Mouse (Mus musculus) forebrain, embryonic 15.5 days (tissue): ENCODE data around the gene Cap2. TPM values are rescaled to one million over a fixed set of nuclear protein-coding genes. Genes with fewer than 3 reads are reported as not detected.

Source experiments
- ATAC-seq: fragments of 200-750 bp; cut with Nextera tagmentation; replicated peaks from 2 replicates; pipeline ENCODE4 v1.8.0; 2017; ENCODE audit warnings: mild to moderate bottlenecking, moderate TSS enrichment, moderate library complexity
- H3K27ac ChIP-seq: fragments of 300-500 bp; sonication (generic); replicated peaks from 2 replicates; pipeline ENCODE4 v1.5.1; 2015; ENCODE audit warnings: mild to moderate bottlenecking, inconsistent platforms
- H3K27me3 ChIP-seq: fragments of 300-500 bp; sonication (generic); 2 replicates; pipeline ENCODE4 v1.6.1; 2015; ENCODE audit warnings: inconsistent platforms
- H3K36me3 ChIP-seq: fragments of 300-500 bp; sonication (generic); 2 replicates; pipeline ENCODE4 v1.6.1; 2015; ENCODE audit warnings: mild to moderate bottlenecking, inconsistent platforms
- H3K4me1 ChIP-seq: fragments of 300-500 bp; sonication (generic); 2 replicates; pipeline ENCODE4 v1.6.1; 2015; ENCODE audit warnings: inconsistent platforms
- H3K4me2 ChIP-seq: fragments of 300-500 bp; sonication (generic); replicated peaks from 2 replicates; pipeline ENCODE4 v1.6.1; 2015; ENCODE audit warnings: mild to moderate bottlenecking, inconsistent platforms
- H3K4me3 ChIP-seq: fragments of 300-500 bp; sonication (generic); 2 replicates; pipeline ENCODE4 v1.5.1; 2015; ENCODE audit warnings: mild to moderate bottlenecking, inconsistent platforms
- H3K9ac ChIP-seq: fragments of 300-500 bp; sonication (generic); replicated peaks from 2 replicates; pipeline ENCODE4 v1.6.1; 2015; ENCODE audit warnings: mild to moderate bottlenecking, inconsistent platforms
- H3K9me3 ChIP-seq: fragments of 300-500 bp; sonication (generic); 2 replicates; pipeline ENCODE4 v1.6.1; 2016; ENCODE audit warnings: inconsistent platforms
- WGBS: fragments of 180-500 bp; shearing (Covaris S2); methylation state at CpG from one replicate; pipeline ENCODE4 v1.1.7; 2015; ENCODE audit warnings: mixed read lengths; 5-methylcytosine and 5-hydroxymethylcytosine counted together
- polyA plus RNA-seq: library from polyadenylated mRNA; unstranded; fragments of >200 nt; fragmentation: Nextera tagmentation; extraction: Ambion mirVana; gene quantifications from 2 replicates; pipeline ENCODE4 v1.2.1, GENCODE M21; 2015

Gene Cap2
- polyA plus RNA-seq, 1 experiment from 2014 or later = 16.8 TPM

DNA sequence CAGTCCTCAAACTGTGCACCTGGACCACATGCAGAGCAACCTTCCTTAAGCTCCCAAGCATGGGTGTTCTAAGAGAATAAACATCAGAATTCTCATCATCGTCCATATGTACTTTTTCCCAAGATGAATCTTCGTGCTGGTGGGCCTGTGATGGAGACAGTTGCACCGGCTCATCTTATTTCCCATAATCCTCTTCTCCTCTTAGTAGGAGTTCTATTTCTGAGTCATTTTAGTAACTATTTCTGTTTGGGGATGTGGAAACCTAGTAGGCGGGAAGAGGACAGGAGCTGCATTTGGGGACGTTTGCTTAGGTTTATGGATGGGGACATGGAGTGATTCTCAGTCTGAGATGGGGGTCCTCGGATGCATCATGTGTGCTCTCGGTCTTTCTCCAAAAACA lies 8.8 kb downstream of the Cap2 start:
- H3K4me3 ChIP-seq = no peak overlapping the region
- H3K9ac ChIP-seq = no peak overlapping the region
- no peak for ATAC-seq
- H3K27ac ChIP-seq = no peak overlapping the region
- H3K9me3 ChIP-seq = no peaks in the 10 kb centered on the region
- H3K27me3 ChIP-seq = no peaks in the 10 kb centered on the region
- 97% methylated on average over 7 of the region's 7 CpGs for WGBS
- H3K4me2 ChIP-seq = no peak overlapping the region
- H3K36me3 ChIP-seq = no peaks in the 10 kb centered on the region
- H3K4me1 ChIP-seq = peaks cover 4% of the 10 kb centered on the region

DNA sequence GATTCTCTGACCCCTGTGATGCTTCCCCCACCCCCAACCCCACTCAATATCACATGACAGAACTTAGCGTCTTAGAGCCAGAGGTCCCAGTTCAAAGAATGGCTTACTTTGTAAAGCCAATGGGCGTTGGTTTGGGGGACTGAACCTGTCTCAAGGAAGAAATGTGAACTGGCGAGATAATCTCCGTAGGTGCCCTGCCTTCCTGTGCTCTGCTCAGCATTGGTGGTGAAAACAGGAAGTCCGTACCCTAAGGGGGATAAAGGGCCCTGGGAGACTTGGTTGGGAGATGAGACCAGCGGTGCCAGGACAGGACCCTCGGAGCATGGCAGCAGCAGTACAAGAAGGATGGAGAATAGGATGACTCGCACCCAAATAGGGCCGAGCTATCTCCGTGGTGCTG lies 12.8 kb downstream of the Cap2 start:
- WGBS = 95% methylated on average over 10 of the region's 10 CpGs

DNA sequence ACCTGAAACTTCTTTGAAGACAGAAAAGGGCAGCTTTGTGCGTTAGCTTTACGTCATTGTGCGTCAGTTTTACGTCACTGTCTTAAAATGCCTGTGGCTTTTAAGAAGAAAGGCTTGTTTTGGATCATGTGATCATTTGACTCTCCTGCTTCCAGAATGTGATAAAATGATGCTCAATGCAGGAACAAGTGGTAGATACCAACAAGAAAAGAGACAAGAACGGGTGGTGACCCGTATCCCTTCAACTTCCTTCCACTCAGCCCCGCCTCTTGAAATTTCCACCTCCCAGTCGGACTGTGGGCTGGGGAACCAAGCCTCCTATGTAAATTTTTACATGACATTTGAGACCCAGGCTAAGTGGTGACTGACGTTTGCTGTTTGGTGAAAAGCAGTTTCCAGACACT lies 13.5 kb downstream of the Cap2 start:
- H3K4me2 ChIP-seq = no peak overlapping the region
- no peak for ATAC-seq
- WGBS = 75% methylated on average over 9 of the region's 9 CpGs

More for the DNA sequence above, 12.8 kb downstream of the Cap2 start:
- Histone ChIP-seq H3K4me2 (no peak overlapping the region), H3K36me3 (no peaks in the 10 kb centered on the region), H3K9me3 (no peaks in the 10 kb centered on the region), H3K4me1 (peaks cover 20% of the 10 kb centered on the region), H3K27me3 (no peaks in the 10 kb centered on the region), H3K4me3 (no peak overlapping the region), H3K27ac (no peak overlapping the region), H3K9ac (no peak overlapping the region)
- ATAC-seq = no peak

DNA sequence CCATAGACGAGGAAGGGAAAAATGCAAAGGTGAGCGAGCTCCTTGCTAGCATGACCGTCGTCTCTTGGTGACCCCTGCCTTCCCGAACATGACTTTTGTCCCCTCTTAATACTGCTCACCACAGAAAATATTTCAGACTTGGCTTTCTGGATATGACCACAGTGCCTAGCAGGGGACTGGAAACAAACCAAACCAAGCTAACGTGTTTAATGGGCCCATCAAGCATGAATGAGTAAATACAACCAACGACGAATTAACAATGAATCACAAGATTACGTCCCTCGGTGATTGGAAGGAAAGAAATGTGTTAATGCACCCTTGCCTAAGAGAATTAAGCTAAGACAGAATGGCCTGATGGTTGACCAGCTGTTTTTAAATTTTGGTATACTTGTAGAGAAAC lies 13.9 kb downstream of the Cap2 start:
- no peak overlapping the region for H3K27ac ChIP-seq
- no peaks in the 10 kb centered on the region for H3K36me3 ChIP-seq
- no peaks in the 10 kb centered on the region for H3K27me3 ChIP-seq
- H3K4me3 ChIP-seq = no peak overlapping the region
- no peaks in the 10 kb centered on the region for H3K9me3 ChIP-seq
- no peak overlapping the region for H3K9ac ChIP-seq
- H3K4me2 ChIP-seq = no peak overlapping the region
- H3K4me1 ChIP-seq = peaks cover 20% of the 10 kb centered on the region
- ATAC-seq = no peak
- WGBS = 37% methylated on average over 10 of the region's 10 CpGs

More for the DNA sequence above, 13.5 kb downstream of the Cap2 start:
- no peaks in the 10 kb centered on the region for H3K27me3 ChIP-seq
- H3K4me1 ChIP-seq = peaks cover 20% of the 10 kb centered on the region
- no peak overlapping the region for H3K27ac ChIP-seq
- H3K36me3 ChIP-seq = no peaks in the 10 kb centered on the region
- H3K9me3 ChIP-seq = no peaks in the 10 kb centered on the region
- H3K9ac ChIP-seq = no peak overlapping the region
- H3K4me3 ChIP-seq = no peak overlapping the region

DNA sequence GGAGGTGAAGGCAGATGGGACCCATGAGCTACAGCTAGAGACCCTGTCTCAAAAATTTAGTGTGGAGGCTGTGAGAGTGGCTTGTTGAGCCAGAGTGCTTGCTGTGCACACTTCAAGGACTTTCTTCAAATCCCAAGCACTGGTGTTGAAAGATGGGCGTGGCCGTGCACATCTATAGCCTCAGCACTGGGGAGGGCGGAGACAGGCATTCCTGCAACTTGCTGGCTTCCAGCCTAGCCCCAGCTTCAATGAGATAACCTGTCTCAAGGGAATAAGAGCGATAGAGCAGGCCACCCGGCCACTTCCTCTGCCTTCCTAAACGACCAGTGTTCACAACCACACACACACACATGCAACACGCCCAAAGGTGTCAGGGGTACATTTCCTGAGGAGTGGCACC lies 14.5 kb downstream of the Cap2 start:
- H3K4me3 ChIP-seq = no peak overlapping the region
- no peaks in the 10 kb centered on the region for H3K36me3 ChIP-seq
- peak overlapping the region; percentile 37; the same call in 1 of the 2 replicates for H3K27ac ChIP-seq
- 70% methylated on average over 7 of the region's 7 CpGs for WGBS
- no peaks in the 10 kb centered on the region for H3K9me3 ChIP-seq
- H3K4me1 ChIP-seq = peaks cover 20% of the 10 kb centered on the region
- H3K27me3 ChIP-seq = no peaks in the 10 kb centered on the region
- H3K9ac ChIP-seq = no peak overlapping the region
- no peak for ATAC-seq
- H3K4me2 ChIP-seq = no peak overlapping the region

DNA sequence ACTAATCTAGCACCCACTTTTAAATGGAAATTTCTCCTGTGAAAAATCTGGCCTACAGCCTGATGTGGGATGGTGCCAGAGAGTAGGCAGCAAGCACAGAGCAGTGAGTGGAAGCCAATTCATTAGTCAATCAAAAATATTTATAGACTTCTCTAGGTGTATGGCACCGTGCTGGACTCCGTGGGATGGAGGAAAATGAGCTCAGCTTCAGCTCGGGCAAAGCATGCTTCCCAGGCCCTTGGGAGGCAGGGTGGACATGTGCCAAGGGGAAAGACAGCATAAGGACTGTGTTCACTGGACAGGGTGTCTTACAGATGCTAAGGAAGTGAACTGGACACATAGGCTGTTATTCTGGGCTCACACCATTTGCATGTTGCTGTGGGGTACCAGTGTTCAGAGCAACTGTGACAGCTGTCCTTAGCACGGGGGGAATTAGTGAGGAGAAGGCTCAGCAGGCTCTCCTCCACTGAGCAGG lies 15.6 kb downstream of the Cap2 start:
- peak; percentile 64 for ATAC-seq
- Histone ChIP-seq H3K9ac (no peak overlapping the region), H3K36me3 (no peaks in the 10 kb centered on the region), H3K27me3 (no peaks in the 10 kb centered on the region), H3K27ac (peak overlapping the region; percentile 22; the same call in 1 of the 2 replicates), H3K9me3 (no peaks in the 10 kb centered on the region), H3K4me1 (peaks cover 22% of the 10 kb centered on the region), H3K4me3 (no peak overlapping the region), H3K4me2 (no peak overlapping the region)
- 40% methylated on average over 4 of the region's 4 CpGs for WGBS

DNA sequence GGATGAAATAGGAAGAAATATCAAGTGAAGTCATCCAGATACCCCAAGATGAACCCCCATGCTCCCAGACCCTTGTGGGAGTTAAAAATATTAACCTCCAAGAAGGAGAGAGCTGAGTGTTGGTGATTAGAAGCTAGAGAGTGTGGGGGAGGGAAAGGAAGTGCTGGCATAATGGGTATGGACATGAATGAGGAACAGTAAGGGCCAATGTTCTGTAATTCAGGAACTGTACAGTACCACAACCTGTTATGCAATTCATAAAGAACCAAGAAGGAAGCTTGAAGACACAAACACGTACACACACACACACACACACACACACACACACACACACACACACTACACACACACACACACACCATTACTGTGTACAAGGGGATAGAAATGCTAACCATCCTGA lies 19.8 kb downstream of the Cap2 start:
- H3K4me3 ChIP-seq = no peak overlapping the region
- no peaks in the 10 kb centered on the region for H3K9me3 ChIP-seq
- no peak overlapping the region for H3K4me2 ChIP-seq
- no peak overlapping the region for H3K9ac ChIP-seq
- no peaks in the 10 kb centered on the region for H3K36me3 ChIP-seq
- ATAC-seq = no peak
- WGBS = 100% methylated on average over 1 of the region's 1 CpGs
- H3K27ac ChIP-seq = no peak overlapping the region
- peaks cover 23% of the 10 kb centered on the region for H3K4me1 ChIP-seq
- H3K27me3 ChIP-seq = no peaks in the 10 kb centered on the region

DNA sequence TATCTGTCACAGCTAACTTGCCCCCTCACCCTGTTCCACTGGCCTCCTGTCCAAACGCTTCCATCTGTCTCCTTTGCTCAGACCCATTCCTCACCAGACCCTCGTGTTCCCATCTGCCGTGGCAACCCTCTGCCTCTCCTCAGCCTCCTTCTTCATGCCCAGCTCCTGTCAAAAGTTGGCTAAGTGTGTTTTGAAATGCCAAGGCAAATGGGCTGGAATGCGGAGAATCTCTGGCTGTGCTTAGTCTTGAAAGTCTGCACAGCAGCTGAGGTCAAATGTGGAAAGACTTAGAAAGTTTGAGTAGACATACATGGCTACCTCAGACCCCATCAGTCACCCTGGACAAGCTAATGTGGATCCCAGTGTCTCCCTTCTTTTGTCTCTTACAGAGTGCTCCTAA lies 21.1 kb downstream of the Cap2 start:
- H3K4me3 ChIP-seq = no peak overlapping the region
- H3K27me3 ChIP-seq = no peaks in the 10 kb centered on the region
- H3K27ac ChIP-seq = peak overlapping the region; percentile 51
- peaks cover 16% of the 10 kb centered on the region for H3K4me1 ChIP-seq
- H3K9me3 ChIP-seq = no peaks in the 10 kb centered on the region
- 0 out of 2 replicates have a peak, but pooled peaks have one; percentile 16 for ATAC-seq
- no peak overlapping the region for H3K4me2 ChIP-seq
- no peaks in the 10 kb centered on the region for H3K36me3 ChIP-seq
- WGBS = 57% methylated on average over 4 of the region's 4 CpGs
- H3K9ac ChIP-seq = no peak overlapping the region

DNA sequence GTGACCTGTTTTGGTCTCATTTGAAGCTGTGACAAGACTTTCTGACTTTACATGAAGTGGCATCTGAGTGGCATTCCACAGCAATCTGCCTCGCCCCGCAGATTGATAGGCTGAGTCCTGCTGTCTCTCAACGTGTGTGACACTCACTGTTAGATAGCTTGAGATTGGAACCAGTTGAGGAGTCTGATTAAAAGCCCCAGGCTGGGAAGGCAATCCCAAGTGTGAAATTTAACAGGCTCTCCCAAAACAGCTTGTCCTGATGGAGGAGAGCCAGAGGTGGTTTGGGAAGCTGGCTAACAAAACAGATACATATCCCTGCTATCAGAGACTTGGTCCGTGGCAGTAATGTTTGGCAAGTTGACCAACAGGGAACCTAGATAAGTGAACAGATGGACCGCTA lies 21.6 kb downstream of the Cap2 start:
- no peak overlapping the region for H3K9ac ChIP-seq
- H3K4me1 ChIP-seq = peaks cover 16% of the 10 kb centered on the region
- ATAC-seq = peak; percentile 51; the same call in 1 of the 2 replicates
- no peak overlapping the region for H3K4me3 ChIP-seq
- no peak overlapping the region for H3K4me2 ChIP-seq
- no peaks in the 10 kb centered on the region for H3K36me3 ChIP-seq
- H3K27ac ChIP-seq = peak overlapping the region; percentile 51
- H3K27me3 ChIP-seq = no peaks in the 10 kb centered on the region
- WGBS = 49% methylated on average over 5 of the region's 5 CpGs
- no peaks in the 10 kb centered on the region for H3K9me3 ChIP-seq

DNA sequence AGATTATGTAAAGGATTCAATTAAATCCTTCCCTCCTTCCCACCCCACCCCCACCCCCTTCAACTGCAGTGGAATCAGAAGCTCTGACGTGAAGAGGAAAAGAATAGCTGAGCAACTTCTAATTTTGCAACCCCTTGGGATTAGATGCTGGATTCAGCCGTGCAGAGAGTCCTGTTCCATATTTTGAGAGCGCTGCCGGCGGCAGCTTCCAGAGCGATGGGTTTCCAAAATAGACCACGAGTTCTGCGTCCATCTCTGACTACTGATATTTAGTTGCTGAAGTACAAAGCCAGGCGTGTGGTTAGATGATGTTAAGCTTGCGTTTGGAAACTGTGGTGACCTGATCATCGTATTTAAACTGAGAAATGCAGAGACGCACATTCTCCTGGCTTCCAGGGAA lies 22.1 kb downstream of the Cap2 start:
- no peak overlapping the region for H3K4me2 ChIP-seq
- H3K27me3 ChIP-seq = no peaks in the 10 kb centered on the region
- no peak overlapping the region for H3K9ac ChIP-seq
- ATAC-seq = no peak
- H3K4me1 ChIP-seq = peaks cover 16% of the 10 kb centered on the region
- WGBS = 72% methylated on average over 12 of the region's 12 CpGs
- H3K27ac ChIP-seq = 0 out of 2 replicates have a peak overlapping the region, but pooled peaks have one; percentile 51
- no peaks in the 10 kb centered on the region for H3K36me3 ChIP-seq
- no peak overlapping the region for H3K4me3 ChIP-seq
- H3K9me3 ChIP-seq = no peaks in the 10 kb centered on the region

DNA sequence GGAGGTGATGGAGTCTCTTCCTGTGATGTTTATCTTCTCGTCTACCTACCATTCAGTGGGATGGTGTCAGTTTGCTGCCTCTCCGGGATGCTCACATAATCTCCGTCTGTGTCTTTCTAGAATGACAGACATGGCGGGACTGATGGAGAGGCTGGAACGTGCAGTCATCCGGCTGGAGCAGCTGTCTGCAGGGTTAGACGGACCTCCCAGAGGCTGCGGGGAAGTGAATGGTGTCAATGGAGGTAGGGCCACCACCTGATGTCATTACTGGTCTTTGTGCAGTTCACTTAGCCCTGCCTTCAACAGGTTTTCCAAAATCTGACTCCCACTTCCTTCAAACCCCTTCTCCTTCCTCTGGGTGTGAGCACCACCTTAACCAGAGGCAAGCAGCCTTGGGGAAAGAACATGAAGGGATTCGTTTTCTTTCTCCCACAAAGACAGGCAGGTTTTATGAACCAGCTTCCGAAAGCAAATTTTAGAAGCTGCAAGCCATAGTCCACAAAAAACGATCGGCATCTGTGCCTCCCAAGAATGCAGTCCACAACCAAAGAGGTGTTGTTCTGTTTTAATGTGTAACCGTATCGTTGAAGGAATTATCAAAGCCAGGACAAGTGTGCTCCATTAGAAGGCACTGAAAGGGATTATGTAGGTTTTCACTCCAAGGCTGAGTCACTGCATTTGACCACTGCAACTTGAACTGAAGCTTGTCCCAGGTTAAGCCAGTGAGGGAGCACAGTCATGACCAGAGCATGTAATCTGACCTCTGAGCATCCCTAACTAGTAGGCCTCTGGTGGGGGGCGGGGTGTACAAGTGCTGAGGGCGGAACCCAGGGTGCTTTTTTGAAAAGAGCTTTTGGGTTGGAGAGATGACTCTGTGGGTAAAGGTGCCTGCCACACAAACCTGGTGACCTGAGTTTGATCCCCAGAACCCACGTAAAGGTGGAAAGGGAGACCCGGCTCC lies 23.9 kb downstream of the Cap2 start:
- Histone ChIP-seq H3K9ac (no peak overlapping the region), H3K4me1 (peaks cover 19% of the 10 kb centered on the region), H3K27ac (no peak overlapping the region), H3K9me3 (no peaks in the 10 kb centered on the region), H3K27me3 (no peaks in the 10 kb centered on the region), H3K4me2 (no peak overlapping the region), H3K4me3 (no peak overlapping the region), H3K36me3 (no peaks in the 10 kb centered on the region)
- no peak for ATAC-seq
- WGBS = 89% methylated on average over 18 of the region's 18 CpGs

DNA sequence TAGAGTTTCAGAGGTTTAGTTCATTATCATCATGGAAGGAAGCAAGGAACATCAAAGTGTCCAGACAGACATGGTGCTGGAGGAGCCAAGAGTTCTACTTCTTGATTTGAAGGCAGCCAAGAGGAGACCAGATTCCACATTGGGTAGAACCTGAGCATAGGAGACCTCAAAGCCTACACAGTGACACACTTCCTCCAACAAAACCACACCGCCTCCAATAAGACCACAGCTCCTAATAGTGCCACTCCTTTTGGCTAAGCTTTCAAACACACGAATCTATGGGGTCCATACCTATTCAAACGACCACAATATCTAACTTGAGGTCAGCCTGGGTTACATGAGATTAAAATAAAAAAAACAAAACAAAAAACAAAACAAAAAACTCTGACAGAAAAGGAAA lies 25.0 kb downstream of the Cap2 start:
- Histone ChIP-seq H3K27ac (no peak overlapping the region), H3K4me2 (no peak overlapping the region), H3K9ac (no peak overlapping the region), H3K9me3 (no peaks in the 10 kb centered on the region), H3K4me1 (peaks cover 19% of the 10 kb centered on the region), H3K4me3 (no peak overlapping the region), H3K27me3 (no peaks in the 10 kb centered on the region), H3K36me3 (no peaks in the 10 kb centered on the region)
- 88% methylated on average over 3 of the region's 3 CpGs for WGBS
- ATAC-seq = no peak
